Mouse (Mus musculus): ENCODE results near the gene Rims4. TPM values are rescaled to one million over a fixed set of nuclear protein-coding genes. Genes with fewer than 3 reads are reported as not detected.

The Rims4 gene
- polyA plus RNA-seq (2014; fragmentation: Nextera tagmentation; extraction: Ambion mirVana) = 0.08 and 0.11 TPM in 2 replicates

- ATAC-seq (replicated peaks; ENCODE audit: low FRiP score) (no peak), DNase-seq (ENCODE audit: low spot score) (no peak)
- Histone ChIP-seq H3K36me3 (ENCODE audit: control insufficient read depth, insufficient read depth, low read length) (no peaks in the 10 kb centered on the region), H3K4me2 (peak within 1 kb of the TSS; percentile 74), H3K4me3 (ENCODE audit: low read depth, low read length) (peak within 1 kb of the TSS; percentile 51), H3K27me3 (replicated peaks; ENCODE audit: control insufficient read depth, insufficient read depth, low read length) (peaks cover 73% of the 10 kb centered on the region), H3K9ac (ENCODE audit: low read depth, low read length) (no peak within 1 kb of the TSS), H3K4me1 (replicated peaks; ENCODE audit: control insufficient read depth, insufficient read depth, low read length) (no peaks in the 10 kb centered on the region), H3K9me3 (ENCODE audit: control insufficient read depth, low read length) (no peaks in the 10 kb centered on the region), H3K27ac (ENCODE audit: low read depth, low read length) (no peak within 1 kb of the TSS)
- WGBS = 2% methylated on average over 82 of the region's 115 CpGs
Measured at GRCm38 (mm10) chr2:163918317-163919258, at the start of gene Rims4. Gene Rims4 (minus strand): TSS chr2:163918683.

- no peaks in the 10 kb centered on the region for H3K9me3 ChIP-seq (ENCODE audit: control insufficient read depth, low read length)
- DNase-seq (ENCODE audit: low spot score) (no peak), ATAC-seq (replicated peaks; ENCODE audit: low FRiP score) (no peak)
- H3K27me3 ChIP-seq (replicated peaks; ENCODE audit: control insufficient read depth, insufficient read depth, low read length) = no peaks in the 10 kb centered on the region
- no peak overlapping the region for H3K4me2 ChIP-seq
- no peaks in the 10 kb centered on the region for H3K36me3 ChIP-seq (ENCODE audit: control insufficient read depth, insufficient read depth, low read length)
- H3K9ac ChIP-seq (ENCODE audit: low read depth, low read length) = no peak overlapping the region
- no peak overlapping the region for H3K4me3 ChIP-seq (ENCODE audit: low read depth, low read length)
- 69% methylated on average over 7 of the region's 7 CpGs for WGBS
- H3K4me1 ChIP-seq (replicated peaks; ENCODE audit: control insufficient read depth, insufficient read depth, low read length) = no peaks in the 10 kb centered on the region
- H3K27ac ChIP-seq (ENCODE audit: low read depth, low read length) = no peak overlapping the region
Measured at GRCm38 (mm10) chr2:163965706-163966105, 47.2 kb upstream of the Rims4 start.

- ATAC-seq (replicated peaks; ENCODE audit: low FRiP score) = no peak
- 66% methylated on average over 19 of the region's 19 CpGs for WGBS
Measured at GRCm38 (mm10) chr2:163964606-163965560, 46.4 kb upstream of the Rims4 start.

GRCm38 (mm10) chr2:163953622-163954310, 35.3 kb upstream of the Rims4 start:
- ATAC-seq (replicated peaks; ENCODE audit: low FRiP score) = no peak
- H3K4me1 ChIP-seq (replicated peaks; ENCODE audit: control insufficient read depth, insufficient read depth, low read length) = no peaks in the 10 kb centered on the region
- 68% methylated on average over 7 of the region's 7 CpGs for WGBS
- no peak for DNase-seq (ENCODE audit: low spot score)
- no peaks in the 10 kb centered on the region for H3K27me3 ChIP-seq (replicated peaks; ENCODE audit: control insufficient read depth, insufficient read depth, low read length)
- H3K27ac ChIP-seq (ENCODE audit: low read depth, low read length) = no peak overlapping the region
- H3K9me3 ChIP-seq (ENCODE audit: control insufficient read depth, low read length) = no peaks in the 10 kb centered on the region
- no peaks in the 10 kb centered on the region for H3K36me3 ChIP-seq (ENCODE audit: control insufficient read depth, insufficient read depth, low read length)
- H3K4me3 ChIP-seq (ENCODE audit: low read depth, low read length) = no peak overlapping the region
- H3K9ac ChIP-seq (ENCODE audit: low read depth, low read length) = no peak overlapping the region
- no peak overlapping the region for H3K4me2 ChIP-seq

More at GRCm38 (mm10) chr2:163964606-163965560, 46.4 kb upstream of the Rims4 start:
- no peak for DNase-seq (ENCODE audit: low spot score)
- Histone ChIP-seq H3K4me2 (no peak overlapping the region), H3K9me3 (ENCODE audit: control insufficient read depth, low read length) (no peaks in the 10 kb centered on the region), H3K9ac (ENCODE audit: low read depth, low read length) (no peak overlapping the region), H3K27me3 (replicated peaks; ENCODE audit: control insufficient read depth, insufficient read depth, low read length) (no peaks in the 10 kb centered on the region), H3K27ac (ENCODE audit: low read depth, low read length) (no peak overlapping the region), H3K4me1 (replicated peaks; ENCODE audit: control insufficient read depth, insufficient read depth, low read length) (no peaks in the 10 kb centered on the region), H3K4me3 (ENCODE audit: low read depth, low read length) (no peak overlapping the region), H3K36me3 (ENCODE audit: control insufficient read depth, insufficient read depth, low read length) (no peaks in the 10 kb centered on the region)

- H3K27ac ChIP-seq (ENCODE audit: low read depth, low read length) = no peak overlapping the region
- WGBS = 20% methylated on average over 4 of the region's 4 CpGs
- DNase-seq (ENCODE audit: low spot score) (no peak), ATAC-seq (replicated peaks; ENCODE audit: low FRiP score) (no peak)
- no peaks in the 10 kb centered on the region for H3K36me3 ChIP-seq (ENCODE audit: control insufficient read depth, insufficient read depth, low read length)
- no peaks in the 10 kb centered on the region for H3K4me1 ChIP-seq (replicated peaks; ENCODE audit: control insufficient read depth, insufficient read depth, low read length)
- no peaks in the 10 kb centered on the region for H3K27me3 ChIP-seq (replicated peaks; ENCODE audit: control insufficient read depth, insufficient read depth, low read length)
- no peaks in the 10 kb centered on the region for H3K9me3 ChIP-seq (ENCODE audit: control insufficient read depth, low read length)
- H3K9ac ChIP-seq (ENCODE audit: low read depth, low read length) = no peak overlapping the region
- no peak overlapping the region for H3K4me3 ChIP-seq (ENCODE audit: low read depth, low read length)
- no peak overlapping the region for H3K4me2 ChIP-seq
Measured at GRCm38 (mm10) chr2:163951770-163952169, 33.3 kb upstream of the Rims4 start.

- no peak overlapping the region for H3K9ac ChIP-seq (ENCODE audit: low read depth, low read length)
- H3K9me3 ChIP-seq (ENCODE audit: control insufficient read depth, low read length) = no peaks in the 10 kb centered on the region
- H3K4me2 ChIP-seq = no peak overlapping the region
- H3K27ac ChIP-seq (ENCODE audit: low read depth, low read length) = no peak overlapping the region
- no peaks in the 10 kb centered on the region for H3K27me3 ChIP-seq (replicated peaks; ENCODE audit: control insufficient read depth, insufficient read depth, low read length)
- DNase-seq (ENCODE audit: low spot score) = no peak
- H3K4me3 ChIP-seq (ENCODE audit: low read depth, low read length) = no peak overlapping the region
- 70% methylated on average over 7 of the region's 7 CpGs for WGBS
- H3K4me1 ChIP-seq (replicated peaks; ENCODE audit: control insufficient read depth, insufficient read depth, low read length) = no peaks in the 10 kb centered on the region
- no peaks in the 10 kb centered on the region for H3K36me3 ChIP-seq (ENCODE audit: control insufficient read depth, insufficient read depth, low read length)
- no peak for ATAC-seq (replicated peaks; ENCODE audit: low FRiP score)
Measured at GRCm38 (mm10) chr2:163947976-163948375, 29.5 kb upstream of the Rims4 start.

- ATAC-seq (replicated peaks; ENCODE audit: low FRiP score) (no peak), DNase-seq (ENCODE audit: low spot score) (no peak)
- Histone ChIP-seq H3K9ac (ENCODE audit: low read depth, low read length) (no peak overlapping the region), H3K4me1 (replicated peaks; ENCODE audit: control insufficient read depth, insufficient read depth, low read length) (no peaks in the 10 kb centered on the region), H3K4me3 (ENCODE audit: low read depth, low read length) (no peak overlapping the region), H3K4me2 (no peak overlapping the region), H3K27me3 (replicated peaks; ENCODE audit: control insufficient read depth, insufficient read depth, low read length) (no peaks in the 10 kb centered on the region), H3K36me3 (ENCODE audit: control insufficient read depth, insufficient read depth, low read length) (no peaks in the 10 kb centered on the region), H3K27ac (ENCODE audit: low read depth, low read length) (no peak overlapping the region), H3K9me3 (ENCODE audit: control insufficient read depth, low read length) (no peaks in the 10 kb centered on the region)
- WGBS = 75% methylated on average over 15 of the region's 15 CpGs
Measured at GRCm38 (mm10) chr2:163946221-163946620, 27.7 kb upstream of the Rims4 start.

GRCm38 (mm10) chr2:163944511-163944910, 26.0 kb upstream of the Rims4 start:
- no peak overlapping the region for H3K4me3 ChIP-seq (ENCODE audit: low read depth, low read length)
- H3K9me3 ChIP-seq (ENCODE audit: control insufficient read depth, low read length) = no peaks in the 10 kb centered on the region
- WGBS = 75% methylated on average over 8 of the region's 8 CpGs
- H3K4me2 ChIP-seq = no peak overlapping the region
- no peaks in the 10 kb centered on the region for H3K36me3 ChIP-seq (ENCODE audit: control insufficient read depth, insufficient read depth, low read length)
- H3K9ac ChIP-seq (ENCODE audit: low read depth, low read length) = no peak overlapping the region
- no peaks in the 10 kb centered on the region for H3K4me1 ChIP-seq (replicated peaks; ENCODE audit: control insufficient read depth, insufficient read depth, low read length)
- H3K27me3 ChIP-seq (replicated peaks; ENCODE audit: control insufficient read depth, insufficient read depth, low read length) = no peaks in the 10 kb centered on the region
- no peak overlapping the region for H3K27ac ChIP-seq (ENCODE audit: low read depth, low read length)
- no peak for ATAC-seq (replicated peaks; ENCODE audit: low FRiP score)
- no peak for DNase-seq (ENCODE audit: low spot score)

Measured in liver, embryonic 11.5 days (tissue).